Mouse (Mus musculus) heart, postnatal 0 days (tissue): ENCODE measurements at regions not wholly inside any gene's neighbourhood (a gene's known extent, or its start where the extent isn't known, plus 50 kb on each side); places are given as distances from the start of the nearest gene placed in this dataset.
A peak's percentile ranks its signal among the peaks of the same experiment; 100 is the strongest.
"Not testable (repeated sequence)": the region's sequence is repeated elsewhere in the genome, so short reads cannot be mapped to it uniquely, and the experiment has no call there.

ENCODE experiments used
- ATAC-seq: fragments of 200-750 bp; cut with Nextera tagmentation; 2 replicates; pipeline ENCODE4 v1.8.0; 2017; ENCODE audit warnings: low read depth, moderate number of reproducible peaks, moderate library complexity; ENCODE audit not compliant: insufficient read depth
- DNase-seq: peaks from one replicate; pipeline ENCODE4 v3.0.0-alpha.2; 2016; ENCODE audit warnings: low spot score
- H3K27ac ChIP-seq: fragments of 300-500 bp; sonication (generic); 2 replicates; pipeline ENCODE4 v1.5.1; 2014; ENCODE audit warnings: low read depth, mild to moderate bottlenecking
- H3K27me3 ChIP-seq: fragments of 300-500 bp; sonication (generic); 2 replicates; pipeline ENCODE4 v1.6.1; 2014; ENCODE audit warnings: low read length, mixed read lengths; ENCODE audit not compliant: control insufficient read depth, insufficient read depth
- H3K36me3 ChIP-seq: fragments of 300-500 bp; sonication (generic); replicated peaks from 2 replicates; pipeline ENCODE4 v1.6.1; 2014; ENCODE audit warnings: low read length, mixed read lengths; ENCODE audit not compliant: control insufficient read depth, insufficient read depth
- H3K4me1 ChIP-seq: fragments of 300-500 bp; sonication (generic); 2 replicates; pipeline ENCODE4 v1.6.1; 2014; ENCODE audit warnings: antibody characterized with exemption; ENCODE audit not compliant: control insufficient read depth, insufficient read depth
- H3K4me2 ChIP-seq: fragments of 300-500 bp; sonication (generic); 2 replicates; pipeline ENCODE4 v1.6.1; 2014; ENCODE audit warnings: low read depth, mild to moderate bottlenecking, low read length, moderate library complexity
- H3K4me3 ChIP-seq: fragments of 300-500 bp; sonication (generic); 2 replicates; pipeline ENCODE4 v1.5.1; 2014; ENCODE audit warnings: low read depth, low read length
- H3K9ac ChIP-seq: fragments of 300-500 bp; sonication (generic); replicated peaks from 2 replicates; pipeline ENCODE4 v1.6.1; 2014; ENCODE audit warnings: low read depth, low read length, mixed read lengths
- H3K9me3 ChIP-seq: fragments of 300-500 bp; sonication (generic); replicated peaks from 2 replicates; pipeline ENCODE4 v1.6.1; 2016; ENCODE audit warnings: low read length; ENCODE audit not compliant: control insufficient read depth
- CTCF ChIP-seq: IDR thresholded peaks from 2 replicates; pipeline ENCODE4 v1.5.1; 2016; ENCODE audit warnings: antibody characterized with exemption, control low read depth, low read depth
- EP300 ChIP-seq: IDR thresholded peaks from 2 replicates; pipeline ENCODE4 v1.6.1; 2016; ENCODE audit warnings: antibody characterized with exemption, low read depth
- whole genome bisulfite sequencing: fragments of 180-500 bp; shearing (Covaris S2); extraction: QIAGEN DNeasy Blood & Tissue Kit; methylation state at CpG from one replicate; pipeline ENCODE4 v1.1.7; 2014; 5-methylcytosine and 5-hydroxymethylcytosine counted together

DNA sequence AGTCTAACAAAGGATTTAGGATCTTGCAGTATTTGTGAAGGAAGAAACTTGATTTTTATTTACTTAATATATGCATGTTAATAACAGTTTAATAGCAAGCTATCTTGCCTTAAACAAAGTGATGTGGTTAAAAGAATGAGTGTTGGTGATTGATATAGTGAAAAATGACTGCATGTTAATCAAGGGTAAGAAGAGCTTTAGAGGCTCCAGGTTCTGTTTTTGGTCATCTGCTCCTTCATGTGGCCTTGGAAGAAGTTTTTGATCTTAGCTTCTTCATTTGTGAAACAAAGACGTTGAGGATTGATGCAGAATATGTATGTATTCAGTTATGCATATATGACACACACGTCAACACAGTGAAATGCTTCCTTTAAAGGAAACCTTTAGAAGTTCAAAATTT lies 97.1 kb upstream of the Palmd start:
- H3K9me3 ChIP-seq: no peaks in the 10 kb centered on the region
- no peaks in the 10 kb centered on the region for H3K27me3 ChIP-seq
- no peak overlapping the region for H3K4me2 ChIP-seq
- H3K4me1 ChIP-seq: no peaks in the 10 kb centered on the region
- ATAC-seq: no peak
- H3K9ac ChIP-seq: no peak overlapping the region
- no peak overlapping the region for H3K27ac ChIP-seq
- TF ChIP-seq CTCF (no peak), EP300 (no peak)
- H3K4me3 ChIP-seq: no peak overlapping the region
- 85% methylated on average over 2 of the region's 2 CpGs for WGBS
- DNase-seq: no peak
- no peaks in the 10 kb centered on the region for H3K36me3 ChIP-seq

DNA sequence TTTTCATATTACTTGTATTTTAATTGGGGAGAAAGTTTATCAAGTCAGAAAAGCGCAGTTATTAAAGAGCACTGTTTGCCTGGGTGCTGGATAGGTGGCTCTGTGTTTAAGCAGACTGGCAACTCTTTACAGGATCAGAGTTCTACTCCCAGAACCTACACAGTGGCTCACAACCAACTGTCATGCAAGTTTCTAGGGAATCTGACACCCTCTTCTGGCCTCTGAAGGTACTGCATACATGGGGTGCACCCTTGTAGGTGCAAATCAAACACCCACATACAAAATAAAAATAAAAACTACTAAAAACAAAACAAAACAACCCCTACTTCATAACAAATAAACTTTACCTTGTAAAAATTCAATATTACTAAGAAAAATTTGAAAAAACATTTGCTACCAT lies 93.0 kb upstream of the Palmd start:
- no peaks in the 10 kb centered on the region for H3K9me3 ChIP-seq
- 86% methylated on average over 1 of the region's 1 CpGs for WGBS
- no peak overlapping the region for H3K27ac ChIP-seq
- ATAC-seq (no peak), DNase-seq (no peak)
- H3K9ac ChIP-seq: no peak overlapping the region
- H3K4me3 ChIP-seq: no peak overlapping the region
- H3K36me3 ChIP-seq: no peaks in the 10 kb centered on the region
- H3K27me3 ChIP-seq: no peaks in the 10 kb centered on the region
- peak; percentile 37 for TF ChIP-seq CTCF
- TF ChIP-seq EP300: no peak
- no peaks in the 10 kb centered on the region for H3K4me1 ChIP-seq
- H3K4me2 ChIP-seq: no peak overlapping the region

DNA sequence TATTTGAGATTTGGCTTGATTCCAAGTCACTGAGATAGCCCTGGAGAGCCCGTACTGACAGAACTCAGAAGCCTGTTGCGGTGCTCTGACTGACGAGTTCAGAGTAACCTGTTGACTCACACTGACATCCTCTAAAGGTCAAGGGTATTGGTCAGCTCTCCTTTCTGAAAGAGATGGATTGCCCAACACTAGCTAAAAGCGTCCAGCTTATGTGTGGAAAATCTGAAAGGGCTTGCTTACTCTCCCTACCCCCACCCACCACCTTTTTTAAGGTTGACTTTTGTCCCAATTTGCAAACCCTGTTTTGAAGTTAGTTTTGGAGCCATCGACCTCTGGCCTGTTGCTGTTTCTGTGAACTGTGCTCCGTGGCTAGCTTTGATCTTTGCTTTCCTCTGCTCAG lies 92.4 kb upstream of the Palmd start:
- Histone ChIP-seq H3K9me3 (no peaks in the 10 kb centered on the region), H3K9ac (no peak overlapping the region), H3K36me3 (no peaks in the 10 kb centered on the region), H3K4me3 (no peak overlapping the region), H3K27ac (no peak overlapping the region), H3K4me1 (no peaks in the 10 kb centered on the region), H3K27me3 (no peaks in the 10 kb centered on the region), H3K4me2 (no peak overlapping the region)
- ATAC-seq (0 out of 2 replicates have a peak, but pooled peaks have one; percentile 8), DNase-seq (no peak)
- WGBS: 50% methylated on average over 6 of the region's 6 CpGs
- TF ChIP-seq CTCF (no peak), EP300 (no peak)

DNA sequence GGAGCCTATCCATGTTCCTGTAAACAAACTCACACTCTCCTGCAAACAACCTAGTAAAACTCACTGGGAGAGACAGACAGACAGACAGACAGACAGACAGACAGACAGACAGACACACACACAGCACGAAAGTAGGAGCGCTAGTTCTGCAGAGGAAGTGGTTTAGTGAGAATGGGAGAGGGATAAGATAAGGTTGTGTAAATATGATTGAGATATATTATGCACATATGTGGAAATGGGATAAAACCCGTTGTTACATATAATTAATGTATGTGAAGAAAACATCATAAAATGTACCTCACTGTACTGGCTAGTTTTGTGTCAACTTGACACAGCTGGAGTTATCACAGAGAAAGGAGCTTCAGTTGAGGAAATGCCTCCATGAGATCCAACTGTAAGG lies 85.9 kb upstream of the Palmd start:
- H3K4me3 ChIP-seq, H3K27me3 ChIP-seq, H3K27ac ChIP-seq, ATAC-seq, H3K4me2 ChIP-seq, H3K9me3 ChIP-seq, H3K9ac ChIP-seq, DNase-seq, H3K4me1 ChIP-seq, H3K36me3 ChIP-seq: not testable (repeated sequence)
- 62% methylated on average over 3 of the region's 3 CpGs for WGBS

DNA sequence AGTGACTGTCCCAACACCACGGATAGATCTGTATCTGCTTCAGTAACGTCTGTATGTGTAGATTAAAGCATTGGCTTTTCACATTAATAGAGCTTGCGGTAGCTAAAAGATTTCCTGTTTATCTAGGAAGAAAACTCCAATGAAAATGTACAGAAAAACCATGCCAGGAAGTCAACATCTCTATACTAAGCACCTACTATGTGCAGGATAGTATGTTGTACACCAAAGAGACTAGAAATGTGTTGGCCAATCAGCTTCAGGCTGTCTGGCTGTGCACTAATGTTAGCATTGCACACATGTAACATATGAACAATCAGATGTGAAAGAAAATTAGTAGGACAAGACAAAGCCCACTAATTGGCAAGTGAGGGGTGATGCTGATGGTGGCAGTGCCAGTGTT lies 82.6 kb upstream of the Palmd start:
- H3K4me2 ChIP-seq: no peak overlapping the region
- H3K27ac ChIP-seq: no peak overlapping the region
- 73% methylated on average over 3 of the region's 3 CpGs for WGBS
- TF ChIP-seq EP300: no peak
- no peak for TF ChIP-seq CTCF
- no peaks in the 10 kb centered on the region for H3K27me3 ChIP-seq
- H3K36me3 ChIP-seq: no peaks in the 10 kb centered on the region
- H3K4me3 ChIP-seq: no peak overlapping the region
- H3K9ac ChIP-seq: no peak overlapping the region
- H3K4me1 ChIP-seq: no peaks in the 10 kb centered on the region
- no peaks in the 10 kb centered on the region for H3K9me3 ChIP-seq
- DNase-seq: no peak
- ATAC-seq: no peak

DNA sequence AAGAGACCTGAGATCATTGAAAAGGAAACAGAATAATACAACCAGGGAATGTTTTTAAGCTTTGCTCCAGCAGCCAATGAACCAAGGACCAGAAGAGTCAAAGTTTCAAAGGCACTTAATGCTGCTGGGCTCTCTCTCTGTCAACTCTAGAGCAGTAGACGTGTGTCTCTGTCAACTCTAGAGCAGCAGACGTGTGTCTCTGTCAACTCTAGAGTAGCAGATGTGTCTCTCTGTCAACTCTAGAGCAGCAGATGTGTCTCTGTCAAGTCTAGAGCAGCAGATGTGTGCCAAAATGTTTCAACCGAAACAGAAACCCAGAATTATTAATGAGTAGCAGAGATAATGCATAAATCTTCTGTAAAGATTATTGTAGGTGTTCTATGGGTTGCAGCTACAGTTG lies 82.1 kb upstream of the Palmd start:
- no peak overlapping the region for H3K9ac ChIP-seq
- no peak for ATAC-seq
- H3K27ac ChIP-seq: no peak overlapping the region
- 50% methylated on average over 3 of the region's 3 CpGs for WGBS
- H3K36me3 ChIP-seq: no peaks in the 10 kb centered on the region
- H3K9me3 ChIP-seq: no peaks in the 10 kb centered on the region
- no peak for DNase-seq
- H3K4me3 ChIP-seq: no peak overlapping the region
- no peaks in the 10 kb centered on the region for H3K27me3 ChIP-seq
- no peak overlapping the region for H3K4me2 ChIP-seq
- no peak for TF ChIP-seq CTCF
- TF ChIP-seq EP300: no peak
- H3K4me1 ChIP-seq: no peaks in the 10 kb centered on the region
